Mouse (Mus musculus) ES-E14 (cell line): ENCODE data around the gene Rfx4. TPM values are rescaled to one million over a fixed set of nuclear protein-coding genes. Genes with fewer than 3 reads are reported as not detected.

Experiments
- DNase-seq: peaks from one replicate; pipeline ENCODE4 v3.0.0-alpha.2; 2013; ENCODE audit warnings: low read depth, low spot score
- H3K27ac ChIP-seq: 2 replicates; pipeline ENCODE4 v1.5.1; 2012; ENCODE audit warnings: low read depth, mild to moderate bottlenecking, low read length, moderate library complexity, mixed read lengths; ENCODE audit not compliant: poor library complexity, insufficient read depth, severe bottlenecking
- H3K36me3 ChIP-seq: 2 replicates; pipeline ENCODE4 v1.6.1; 2012; ENCODE audit warnings: mild to moderate bottlenecking, low read length, moderate library complexity, mixed read lengths; ENCODE audit not compliant: control insufficient read depth, poor library complexity, insufficient read depth, severe bottlenecking
- H3K4me1 ChIP-seq, 2 experiments: fragments of 150-350 bp in 1 of 2; sonication (generic) in 1 of 2; 2 replicates each; pipeline ENCODE4 v1.6.1; 2012; ENCODE audit warnings: low read length in 2 of 2, mild to moderate bottlenecking in 1 of 2, mixed read lengths in 1 of 2; ENCODE audit not compliant: control insufficient read depth in 2 of 2, insufficient read depth in 2 of 2, poor library complexity in 1 of 2
- H3K4me3 ChIP-seq, 2 experiments: fragments of 150-350 bp in 1 of 2; sonication (generic) in 1 of 2; 2 replicates each; pipeline ENCODE4 v1.5.1; 2012; ENCODE audit warnings: low read length in 2 of 2, low read depth in 1 of 2, mild to moderate bottlenecking in 1 of 2, mixed read lengths in 1 of 2; ENCODE audit not compliant: insufficient read depth in 1 of 2, poor library complexity in 1 of 2, severe bottlenecking in 1 of 2
- H3K9ac ChIP-seq: 2 replicates; pipeline ENCODE4 v1.6.1; 2012; ENCODE audit warnings: low read depth, mild to moderate bottlenecking, low read length, mixed read lengths; ENCODE audit not compliant: poor library complexity, insufficient read depth, severe bottlenecking
- H3K9me3 ChIP-seq: fragments of 150-350 bp; sonication (generic); 2 replicates; pipeline ENCODE4 v1.6.1; 2012; ENCODE audit warnings: low read depth, mild to moderate bottlenecking, low read length; ENCODE audit not compliant: control insufficient read depth, insufficient read depth
- CHD2 ChIP-seq: IDR thresholded peaks from 2 replicates; pipeline ENCODE4 v1.6.1; 2014; ENCODE audit warnings: mild to moderate bottlenecking, low read depth, low read length, inconsistent platforms
- HCFC1 ChIP-seq: IDR thresholded peaks from 2 replicates; pipeline ENCODE4 v1.6.1; 2012; ENCODE audit warnings: low read length, inconsistent platforms, borderline replicate concordance; ENCODE audit not compliant: insufficient read depth
- MAFK ChIP-seq: IDR thresholded peaks from 2 replicates; pipeline ENCODE4 v1.6.1; 2014; ENCODE audit warnings: mild to moderate bottlenecking, low read depth, low read length, inconsistent platforms; ENCODE audit not compliant: insufficient read depth
- ZC3H11A ChIP-seq: IDR thresholded peaks from 2 replicates; pipeline ENCODE4 v1.6.1; 2012; ENCODE audit warnings: low read depth, mild to moderate bottlenecking, inconsistent platforms, low read length, borderline replicate concordance
- ZNF384 ChIP-seq: IDR thresholded peaks from 2 replicates; pipeline ENCODE4 v1.6.1; 2012; ENCODE audit warnings: low read depth, low read length, inconsistent platforms
- in situ Hi-C, 2 experiments: fragments of 600-800 bp; cut with MboI; formaldehyde crosslinking; loops; one replicate each; pipeline ENCODE4 v1.15.1; 2025; ENCODE audit warnings: low sequenced_read_pairs in 2 of 2, inconsistent platforms in 1 of 2; ENCODE audit not compliant: unreplicated experiment in 2 of 2
- total RNA-seq: library from RNA; depleted of rRNA; stranded (reverse); fragments of 300-350 nt; gene quantifications from 2 replicates; pipeline ENCODE4 v1.2.3, GENCODE M21; 2012

Rfx4 gene
- total RNA-seq, 1 experiment, result 0.85 TPM

DNA sequence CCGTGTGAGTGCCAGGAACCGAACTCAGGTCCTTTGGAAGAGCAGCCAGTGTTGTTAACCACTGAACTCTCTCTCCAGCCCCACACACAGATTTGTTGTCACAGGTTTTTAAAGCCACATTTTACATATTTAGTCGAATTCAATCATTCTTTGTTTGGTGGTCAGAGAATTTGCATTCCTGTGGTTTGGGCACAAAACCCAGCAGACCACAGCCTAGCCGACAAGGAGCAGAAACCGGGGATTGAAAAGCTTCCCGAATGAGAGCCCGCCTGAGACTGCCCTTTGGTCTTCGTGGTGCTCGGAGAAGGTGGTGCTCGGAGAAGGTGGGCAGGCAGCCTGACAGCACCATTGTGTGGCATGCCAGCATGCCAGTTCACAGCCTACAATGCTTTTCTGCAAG, 42.8 kb upstream of the Rfx4 start:
- Histone ChIP-seq H3K4me1 (peaks cover 0 to 8% of the 10 kb centered on the region in 2 experiments; a peak in 2 of 4 replicates), H3K9ac (no peak overlapping the region), H3K27ac (no peak overlapping the region), H3K36me3 (peaks cover 34% of the 10 kb centered on the region), H3K4me3 (no peak overlapping the region), H3K9me3 (no peaks in the 10 kb centered on the region)
- no peak for DNase-seq
- TF ChIP-seq ZNF384, result no peak
- TF ChIP-seq HCFC1, result no peak
- no peak for TF ChIP-seq ZC3H11A
- in situ Hi-C loops, result no loop called here

DNA sequence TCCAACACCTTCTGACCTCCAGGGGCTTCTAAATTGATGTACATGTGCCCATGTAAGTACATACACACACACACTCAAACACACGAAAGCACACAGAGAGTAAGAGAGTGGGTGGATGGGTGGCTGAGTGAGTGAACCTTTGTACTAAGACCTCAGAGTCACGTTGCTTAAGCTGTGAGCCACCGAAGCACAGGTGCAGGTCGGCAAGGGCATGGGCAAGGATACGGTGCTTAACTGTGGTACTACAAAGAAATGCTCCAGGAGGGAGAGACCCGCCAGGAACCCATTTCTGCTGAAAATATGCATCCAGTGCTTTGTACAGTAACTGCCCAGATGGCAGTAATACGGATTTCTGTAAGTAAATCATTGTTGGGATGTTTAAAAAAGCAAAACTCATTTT, 40.2 kb upstream of the Rfx4 start:
- Histone ChIP-seq H3K36me3 (peaks cover 34% of the 10 kb centered on the region), H3K9ac (no peak overlapping the region), H3K9me3 (no peaks in the 10 kb centered on the region), H3K4me1 (no peaks in the 10 kb centered on the region; a peak in 1 of 4 replicates), H3K4me3 (no peak overlapping the region), H3K27ac (no peak overlapping the region)
- in situ Hi-C loops, result no loop called here
- TF ChIP-seq HCFC1 (no peak), ZC3H11A (no peak), MAFK (no peak), CHD2 (no peak), ZNF384 (no peak)
- DNase-seq, result no peak

DNA sequence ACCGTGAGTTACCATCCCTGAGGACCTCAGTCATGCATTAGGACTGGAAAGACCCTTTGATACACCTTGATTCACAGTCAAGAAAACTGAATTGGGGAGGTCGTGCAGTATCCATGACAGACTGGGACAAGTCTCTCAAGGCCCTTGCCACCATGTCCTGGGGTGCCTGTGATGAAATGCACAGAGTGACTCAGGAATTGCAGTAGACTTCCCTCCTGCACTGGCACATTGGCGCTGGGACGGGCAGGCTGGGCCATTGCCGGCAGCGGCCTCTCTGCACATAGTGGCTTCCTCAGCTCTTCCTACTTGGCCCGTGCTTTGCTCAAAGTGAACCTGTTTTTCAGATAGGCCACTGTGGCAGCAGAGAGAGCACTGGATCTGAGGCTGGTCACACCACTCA, 39.3 kb upstream of the Rfx4 start:
- DNase-seq, result no peak
- in situ Hi-C loops, result no loop called here
- TF ChIP-seq ZC3H11A (no peak), ZNF384 (no peak), MAFK (no peak), CHD2 (no peak), HCFC1 (no peak)
- Histone ChIP-seq H3K4me3 (no peak overlapping the region), H3K36me3 (peaks cover 41% of the 10 kb centered on the region), H3K9ac (no peak overlapping the region), H3K27ac (no peak overlapping the region), H3K9me3 (no peaks in the 10 kb centered on the region), H3K4me1 (no peaks in the 10 kb centered on the region)

DNA sequence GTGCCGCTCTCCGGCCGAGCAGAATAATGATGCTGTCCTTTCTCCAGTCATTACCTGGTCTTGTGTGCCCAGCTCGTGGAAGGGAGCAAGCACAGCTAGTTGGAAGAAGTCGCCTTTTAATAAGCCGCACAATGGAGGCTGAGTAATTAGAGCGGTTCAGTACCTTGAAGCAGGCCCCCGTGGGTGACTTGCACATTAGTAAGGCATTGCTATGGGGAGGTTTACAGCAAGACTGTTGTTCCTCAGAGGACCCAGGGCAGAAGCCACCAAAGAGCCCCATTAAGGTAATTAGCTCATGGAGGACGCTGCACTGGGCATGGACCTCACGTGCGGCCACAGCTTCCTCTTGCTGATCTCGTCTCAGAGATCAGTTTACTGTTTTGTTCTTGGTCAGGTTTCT, 33.2 kb upstream of the Rfx4 start:
- in situ Hi-C loops, result no loop called here
- TF ChIP-seq HCFC1, result no peak
- TF ChIP-seq ZNF384, result no peak
- TF ChIP-seq ZC3H11A, result no peak
- no peak for TF ChIP-seq CHD2
- no peak for TF ChIP-seq MAFK
- DNase-seq, result no peak
- H3K9me3 ChIP-seq, result no peaks in the 10 kb centered on the region
- H3K4me1 ChIP-seq, result peaks cover 0 to 5% of the 10 kb centered on the region in 2 experiments; a peak in 2 of 4 replicates
- no peak overlapping the region for H3K27ac ChIP-seq
- no peak overlapping the region for H3K9ac ChIP-seq
- peaks cover 32% of the 10 kb centered on the region for H3K36me3 ChIP-seq
- no peak overlapping the region for H3K4me3 ChIP-seq

DNA sequence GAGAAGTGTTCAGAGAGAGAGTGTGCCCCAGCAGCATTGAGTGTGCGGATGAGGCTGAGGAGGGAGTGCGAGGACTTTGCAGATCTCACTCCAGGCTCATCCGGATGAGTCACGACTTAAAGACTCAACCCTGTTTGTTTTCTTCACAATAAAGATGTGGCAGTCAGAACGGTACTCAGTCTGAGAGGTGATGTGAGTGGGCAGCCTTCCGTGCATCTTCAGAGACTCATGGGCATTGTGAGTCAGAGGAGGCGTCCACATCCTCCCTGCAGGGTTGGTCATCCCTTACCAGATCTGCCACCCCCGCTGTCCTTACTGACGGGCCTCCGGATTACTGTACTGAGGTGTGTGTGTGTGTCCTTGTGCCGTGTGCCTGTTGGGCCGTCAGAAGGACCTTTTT, 28.9 kb upstream of the Rfx4 start:
- TF ChIP-seq HCFC1 (no peak), CHD2 (no peak), MAFK (no peak), ZC3H11A (no peak), ZNF384 (no peak)
- no peak overlapping the region for H3K27ac ChIP-seq
- H3K4me1 ChIP-seq, result peaks cover 0 to 5% of the 10 kb centered on the region in 2 experiments; a peak in 1 of 4 replicates
- no peak overlapping the region for H3K9ac ChIP-seq
- H3K36me3 ChIP-seq, result peaks cover 19% of the 10 kb centered on the region; the same call in 1 of the 2 replicates
- no peaks in the 10 kb centered on the region for H3K9me3 ChIP-seq
- no peak overlapping the region for H3K4me3 ChIP-seq
- in situ Hi-C loops, result no loop called here
- no peak for DNase-seq
